Mouse (Mus musculus) cerebellum, adult 8-10 months (tissue): Measurements from ENCODE around the gene Ptcd3.
"Not testable (repeated sequence)": the region's sequence is repeated elsewhere in the genome, so short reads cannot be mapped to it uniquely, and the experiment has no call there.

Source experiments
- DNase-seq: peaks from one replicate; pipeline ENCODE4 v3.0.0; 2022

Ptcd3 gene

GRCm38 (mm10) chr6:71868809-71869208 lies 39.7 kb downstream of the Ptcd3 start:
- no peak for DNase-seq

GRCm38 (mm10) chr6:71867751-71868150 lies 40.8 kb downstream of the Ptcd3 start:
- no peak for DNase-seq

DNA sequence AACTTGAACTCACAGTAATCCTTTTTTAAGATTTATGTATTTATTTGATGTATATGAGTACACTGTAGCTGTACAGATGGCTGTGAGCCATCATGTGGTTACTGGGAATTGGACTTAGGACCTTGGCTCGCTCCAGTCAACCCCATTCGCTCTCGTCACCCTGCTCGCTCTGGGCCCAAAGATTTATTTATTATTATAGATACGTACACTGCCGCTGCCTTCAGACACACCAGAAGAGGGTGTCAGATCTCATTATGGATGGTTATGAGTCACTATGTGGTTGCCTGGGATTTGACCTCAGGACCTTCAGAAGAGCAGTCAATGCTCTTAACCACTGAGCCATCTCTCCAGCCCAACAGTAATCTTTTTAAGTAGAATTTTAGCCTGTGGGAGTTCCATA lies 61.6 kb downstream of the Ptcd3 start:
- DNase-seq = not testable (repeated sequence)

GRCm38 (mm10) chr6:71840597-71841290 lies 67.8 kb downstream of the Ptcd3 start:
- DNase-seq = no peak

DNA sequence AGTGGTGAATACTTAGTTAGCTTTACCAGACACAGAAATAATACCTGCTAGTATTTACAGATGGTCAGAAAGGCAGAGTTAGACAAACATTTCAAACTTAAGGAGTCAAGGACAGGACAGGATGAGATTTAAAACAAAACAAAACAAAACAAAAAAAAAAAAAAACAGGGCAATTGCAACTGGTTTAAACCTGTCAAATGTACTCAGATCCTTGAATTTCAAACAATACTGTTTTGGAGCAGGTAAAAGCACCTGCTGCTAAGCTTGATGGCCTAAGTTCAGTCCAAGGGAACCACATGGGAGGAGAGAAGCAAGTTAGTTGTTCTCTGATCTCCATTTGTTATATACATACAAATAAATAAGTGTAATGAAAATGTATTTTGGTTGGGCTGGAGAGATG lies 68.7 kb downstream of the Ptcd3 start:
- no peak for DNase-seq

- no peak for DNase-seq
These were observed 71.7 kb downstream of the Ptcd3 start for GRCm38 (mm10) chr6:71836811-71837210.

GRCm38 (mm10) chr6:71831581-71831960 lies 77.0 kb downstream of the Ptcd3 start:
- peak; percentile 93 for DNase-seq

DNA sequence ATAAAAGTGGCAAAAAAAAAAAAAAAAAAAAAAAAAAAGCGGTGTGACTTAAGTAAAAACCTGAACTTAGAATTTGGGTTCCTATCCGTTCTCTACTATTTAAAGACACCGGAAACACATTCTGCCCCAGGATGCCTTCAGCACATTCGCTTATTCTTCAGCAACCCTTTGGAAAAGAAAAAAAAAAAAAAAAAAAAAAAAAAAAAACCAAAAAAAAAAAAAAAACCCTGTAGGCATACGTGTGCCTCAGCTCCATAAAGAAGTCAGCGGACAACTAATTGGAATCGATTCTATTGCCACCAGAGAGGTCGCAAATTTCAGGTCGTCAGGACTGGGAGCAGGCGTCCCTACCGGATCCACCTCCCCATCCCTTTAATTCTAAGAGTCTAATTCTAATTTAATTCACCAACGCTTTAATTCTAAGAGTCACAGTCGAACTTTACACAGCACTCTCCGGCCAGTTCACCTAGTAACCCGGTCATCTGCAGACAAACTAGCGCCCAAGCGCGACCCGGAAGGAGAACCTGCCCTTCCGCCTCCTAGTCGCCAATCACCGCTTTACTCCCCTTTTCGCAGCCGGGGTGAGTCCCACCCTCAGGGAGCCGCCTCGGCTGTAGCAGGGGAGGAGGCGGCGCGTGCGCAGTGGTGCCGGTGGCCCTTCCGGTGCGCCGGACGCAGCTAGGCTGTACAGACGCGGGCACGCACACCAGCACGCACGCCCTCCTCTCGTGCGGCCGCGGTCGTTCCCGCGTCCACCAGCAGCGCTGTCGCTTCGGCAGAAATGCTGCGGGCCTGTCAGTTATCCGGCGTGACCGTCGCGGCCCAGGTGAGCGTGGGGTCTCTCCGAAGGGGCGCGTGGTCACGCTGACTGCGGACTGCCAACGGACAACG lies 77.6 kb downstream of the Ptcd3 start, which contains the start of gene Immt:
TSS of gene Immt (plus strand) at position 642 of the 891 bp plus-strand sequence.
- DNase-seq = peak; percentile 96
